Comparison of ENCODE assay signal across 12 mouse cellular contexts in genomic region chr13:11247541-11247940, GRCm38 (mm10).
DNase-seq lines count a peak whose midpoint lies in the region; ATAC-seq and TF ChIP-seq lines count a peak whose summit lies in the region.
"Had no signal": no experiment of that assay in that cellular context is flagged by ENCODE, and none has a peak within 500 bp of the region (broad histone marks: within the 10 kb centered on the region; RNA-seq: fewer than 3 reads in every experiment).

No protein-coding gene starts in this region.

- no peaks in the 10 kb centered on the region for H3K4me1 ChIP-seq in limb, embryonic 14.5 days (ENCODE audit: control insufficient read depth, insufficient read depth, low read length)
- H3K4me1 ChIP-seq: liver, embryonic 12.5 days had no signal

- no peak for TF ChIP-seq POLR2A in limb, embryonic 14.5 days (IDR thresholded peaks at IDR 0.05; ENCODE audit: borderline replicate concordance, extremely low read depth, insufficient read depth, insufficient read length)

- no peak overlapping the region for H3K4me2 ChIP-seq in limb, embryonic 14.5 days (replicated peaks; ENCODE audit: low read depth, low read length, severe bottlenecking)
- H3K4me2 ChIP-seq: liver, embryonic 12.5 days had no signal

- no peak for ATAC-seq in limb, embryonic 14.5 days (ENCODE audit: low FRiP score, low read depth)
- ATAC-seq: liver, embryonic 12.5 days had no signal

- no peak overlapping the region for H3K4me3 ChIP-seq in limb, embryonic 14.5 days (replicated peaks; ENCODE audit: low read length)
- H3K4me3 ChIP-seq: erythroblast, embryonic 14.5 days; liver, embryonic 12.5 days had no signal

- no peak overlapping the region for H3K27ac ChIP-seq in limb, embryonic 14.5 days (replicated peaks; ENCODE audit: low read depth, low read length)
- H3K27ac ChIP-seq: liver, embryonic 12.5 days had no signal

- no peaks in the 10 kb centered on the region for H3K36me3 ChIP-seq in limb, embryonic 14.5 days (ENCODE audit: control insufficient read depth, insufficient read depth, low read length)
- H3K36me3 ChIP-seq: liver, embryonic 12.5 days had no signal

- peak; percentile 31 to 32 for DNase-seq in kidney, postnatal 4 days
- DNase-seq in kidney, postnatal 14 days = no peak
- peak; percentile 17 for DNase-seq in Muller cell, postnatal 12 days (ENCODE audit: inconsistent ontology term)
- DNase-seq in embryo, embryonic 10 days (ENCODE audit: low spot score) = peak; percentile 75
- peak; percentile 85 for DNase-seq in limb, embryonic 14.5 days (ENCODE audit: low spot score)
- no peak for DNase-seq in gastrocnemius, postnatal 4 days (ENCODE audit: low spot score in 2 of 2)
- DNase-seq in right cerebral cortex, adult 18-20 months = no peak
- DNase-seq: cerebellum, postnatal 10 days; kidney, adult 8-10 months; layer of hippocampus, postnatal 36 days had no signal

- H3K27me3 ChIP-seq in limb, embryonic 14.5 days (ENCODE audit: control insufficient read depth, insufficient read depth, low read length) = no peaks in the 10 kb centered on the region
- H3K27me3 ChIP-seq: liver, embryonic 12.5 days had no signal

- no peaks in the 10 kb centered on the region for H3K9me3 ChIP-seq in limb, embryonic 14.5 days (ENCODE audit: control insufficient read depth, low read length)
- H3K9me3 ChIP-seq: liver, embryonic 12.5 days had no signal

- H3K9ac ChIP-seq in limb, embryonic 14.5 days (ENCODE audit: low read depth, low read length, severe bottlenecking) = no peak overlapping the region
- H3K9ac ChIP-seq: liver, embryonic 12.5 days had no signal

Comparison
In these comparisons a context has a peak if more than half of its experiments do, and no peak if none do; other contexts are left out.
1. DNase-seq: peak in kidney, postnatal 4 days (2 of 2), Muller cell, postnatal 12 days (single experiment), embryo, embryonic 10 days (single experiment) and limb, embryonic 14.5 days (single experiment); none in kidney, postnatal 14 days (single experiment), gastrocnemius, postnatal 4 days (0 of 2) and right cerebral cortex, adult 18-20 months (single experiment).